Mouse (Mus musculus) cerebellum, adult 2 months (tissue): ENCODE data around the gene Ipo11.

ENCODE experiments used
- CTCF ChIP-seq: fragments of 200-500 bp; IDR thresholded peaks from 2 replicates; pipeline ENCODE4 v1.5.1; 2011; ENCODE audit warnings: low read depth, mild to moderate bottlenecking, control low read depth, low read length, moderate library complexity, borderline replicate concordance; ENCODE audit not compliant: insufficient read depth
- POLR2A ChIP-seq: fragments of 200-500 bp; IDR thresholded peaks from 2 replicates; pipeline ENCODE4 v1.6.1; 2011; ENCODE audit warnings: low read length, control low read depth, borderline replicate concordance; ENCODE audit not compliant: insufficient read depth

- TF ChIP-seq CTCF = no peak
- TF ChIP-seq POLR2A = no peak
These were observed 113.5 kb downstream of the Ipo11 start for GRCm38 (mm10) chr13:106823121-106823874.
